Mouse (Mus musculus): ENCODE measurements around the gene Hcar2. TPM values are rescaled to one million over a fixed set of nuclear protein-coding genes. Genes with fewer than 3 reads are reported as not detected.

The Hcar2 gene
- polyA plus RNA-seq, 1 experiment from 2014 or later = 0.08 TPM

- Histone ChIP-seq H3K27me3 (no peaks in the 10 kb centered on the region), H3K4me2 (no peak overlapping the region), H3K9me3 (replicated peaks) (no peaks in the 10 kb centered on the region), H3K9ac (no peak overlapping the region), H3K27ac (no peak overlapping the region), H3K4me3 (no peak overlapping the region), H3K36me3 (no peaks in the 10 kb centered on the region), H3K4me1 (replicated peaks) (no peaks in the 10 kb centered on the region)
- 85% methylated on average over 7 of the region's 7 CpGs for WGBS
- ATAC-seq (replicated peaks; ENCODE audit: insufficient number of reproducible peaks, insufficient read depth, low FRiP score, low read depth) = no peak
These were observed 33.0 kb downstream of the Hcar2 start for GRCm38 (mm10) chr5:123832309-123832708.

- no peaks in the 10 kb centered on the region for H3K36me3 ChIP-seq
- no peaks in the 10 kb centered on the region for H3K9me3 ChIP-seq (replicated peaks)
- no peaks in the 10 kb centered on the region for H3K27me3 ChIP-seq
- H3K9ac ChIP-seq = no peak overlapping the region
- no peak overlapping the region for H3K4me3 ChIP-seq
- 61% methylated on average over 6 of the region's 6 CpGs for WGBS
- H3K27ac ChIP-seq = no peak overlapping the region
- no peaks in the 10 kb centered on the region for H3K4me1 ChIP-seq (replicated peaks)
- ATAC-seq (replicated peaks; ENCODE audit: insufficient number of reproducible peaks, insufficient read depth, low FRiP score, low read depth) = no peak
- H3K4me2 ChIP-seq = no peak overlapping the region
These were observed 37.6 kb downstream of the Hcar2 start for GRCm38 (mm10) chr5:123827659-123828091.

- H3K36me3 ChIP-seq = peaks cover 20% of the 10 kb centered on the region
- ATAC-seq (replicated peaks; ENCODE audit: insufficient number of reproducible peaks, insufficient read depth, low FRiP score, low read depth) = no peak
- no peaks in the 10 kb centered on the region for H3K27me3 ChIP-seq
- WGBS = 73% methylated on average over 7 of the region's 7 CpGs
- no peaks in the 10 kb centered on the region for H3K4me1 ChIP-seq (replicated peaks)
- no peak overlapping the region for H3K27ac ChIP-seq
- H3K9me3 ChIP-seq (replicated peaks) = no peaks in the 10 kb centered on the region
- no peak overlapping the region for H3K4me3 ChIP-seq
- no peak overlapping the region for H3K4me2 ChIP-seq
- H3K9ac ChIP-seq = no peak overlapping the region
These were observed 42.6 kb downstream of the Hcar2 start for GRCm38 (mm10) chr5:123822706-123823105.

GRCm38 (mm10) chr5:123821264-123821571 lies 44.1 kb downstream of the Hcar2 start:
- ATAC-seq (replicated peaks; ENCODE audit: insufficient number of reproducible peaks, insufficient read depth, low FRiP score, low read depth) = no peak
- 93% methylated on average over 3 of the region's 3 CpGs for WGBS

GRCm38 (mm10) chr5:123820501-123821263 lies 44.6 kb downstream of the Hcar2 start:
- H3K27me3 ChIP-seq = no peaks in the 10 kb centered on the region
- no peaks in the 10 kb centered on the region for H3K9me3 ChIP-seq (replicated peaks)
- no peak for ATAC-seq (replicated peaks; ENCODE audit: insufficient number of reproducible peaks, insufficient read depth, low FRiP score, low read depth)
- no peak overlapping the region for H3K27ac ChIP-seq
- H3K4me2 ChIP-seq = no peak overlapping the region
- WGBS = 84% methylated on average over 9 of the region's 9 CpGs
- peaks cover 20% of the 10 kb centered on the region for H3K36me3 ChIP-seq
- H3K4me3 ChIP-seq = no peak overlapping the region
- no peak overlapping the region for H3K9ac ChIP-seq
- no peaks in the 10 kb centered on the region for H3K4me1 ChIP-seq (replicated peaks)

More at GRCm38 (mm10) chr5:123821264-123821571, 44.1 kb downstream of the Hcar2 start:
- peaks cover 20% of the 10 kb centered on the region for H3K36me3 ChIP-seq
- no peak overlapping the region for H3K4me3 ChIP-seq
- no peaks in the 10 kb centered on the region for H3K4me1 ChIP-seq (replicated peaks)
- H3K9me3 ChIP-seq (replicated peaks) = no peaks in the 10 kb centered on the region
- H3K27me3 ChIP-seq = no peaks in the 10 kb centered on the region
- H3K9ac ChIP-seq = no peak overlapping the region
- H3K4me2 ChIP-seq = no peak overlapping the region
- no peak overlapping the region for H3K27ac ChIP-seq

- Histone ChIP-seq H3K9me3 (replicated peaks) (no peaks in the 10 kb centered on the region), H3K36me3 (peaks cover 20% of the 10 kb centered on the region), H3K27ac (no peak overlapping the region), H3K9ac (no peak overlapping the region), H3K27me3 (no peaks in the 10 kb centered on the region), H3K4me2 (no peak overlapping the region), H3K4me1 (replicated peaks) (no peaks in the 10 kb centered on the region), H3K4me3 (no peak overlapping the region)
- whole genome bisulfite sequencing = 93% methylated on average over 19 of the region's 19 CpGs
- ATAC-seq (replicated peaks; ENCODE audit: insufficient number of reproducible peaks, insufficient read depth, low FRiP score, low read depth) = no peak
These were observed 46.2 kb downstream of the Hcar2 start for GRCm38 (mm10) chr5:123818941-123819577.

- no peak overlapping the region for H3K27ac ChIP-seq
- no peak for ATAC-seq (replicated peaks; ENCODE audit: insufficient number of reproducible peaks, insufficient read depth, low FRiP score, low read depth)
- no peak overlapping the region for H3K4me3 ChIP-seq
- no peaks in the 10 kb centered on the region for H3K9me3 ChIP-seq (replicated peaks)
- peaks cover 20% of the 10 kb centered on the region for H3K36me3 ChIP-seq
- H3K4me1 ChIP-seq (replicated peaks) = no peaks in the 10 kb centered on the region
- H3K4me2 ChIP-seq = no peak overlapping the region
- H3K27me3 ChIP-seq = no peaks in the 10 kb centered on the region
- 79% methylated on average over 7 of the region's 7 CpGs for WGBS
- no peak overlapping the region for H3K9ac ChIP-seq
These were observed 48.4 kb downstream of the Hcar2 start for GRCm38 (mm10) chr5:123816891-123817290.

Other genes with a start within 250 kb of the Hcar2 start
- 51.9 and 53.5 TPM in 2 replicates for gene Clip1, start 180.9 kb downstream of the Hcar2 start, polyA plus RNA-seq (2015; fragmentation: Nextera tagmentation; extraction: Ambion mirVana)
- gene Zcchc8, start 144.4 kb downstream of the Hcar2 start, polyA plus RNA-seq (2015; fragmentation: Nextera tagmentation; extraction: Ambion mirVana) = 54.5 and 59.7 TPM in 2 replicates
- gene Rsrc2, start 116.1 kb downstream of the Hcar2 start, polyA plus RNA-seq (2015; fragmentation: Nextera tagmentation; extraction: Ambion mirVana) = 75.4 and 84.3 TPM in 2 replicates
- 14.2 and 18.0 TPM in 2 replicates for gene Kntc1, start 115.8 kb downstream of the Hcar2 start, polyA plus RNA-seq (2015; fragmentation: Nextera tagmentation; extraction: Ambion mirVana)
- gene Hcar1, start 14.5 kb upstream of the Hcar2 start, polyA plus RNA-seq (2015; fragmentation: Nextera tagmentation; extraction: Ambion mirVana) = 0.16 and 0.34 TPM in 2 replicates
- gene Denr, start 41.7 kb upstream of the Hcar2 start, polyA plus RNA-seq (2015; fragmentation: Nextera tagmentation; extraction: Ambion mirVana) = 73.5 and 103 TPM in 2 replicates
- gene Gm43518, start 61.9 kb upstream of the Hcar2 start, polyA plus RNA-seq (2015; fragmentation: Nextera tagmentation; extraction: Ambion mirVana) = 0.91 and 2.7 TPM in 2 replicates
- gene Ccdc62, start 65.2 kb upstream of the Hcar2 start, polyA plus RNA-seq (2015; fragmentation: Nextera tagmentation; extraction: Ambion mirVana) = 4.8 and 5.6 TPM in 2 replicates
- 6.6 and 9.7 TPM in 2 replicates for gene Hip1r, start 108.1 kb upstream of the Hcar2 start, polyA plus RNA-seq (2015; fragmentation: Nextera tagmentation; extraction: Ambion mirVana)
- gene Vps37b, start 166.8 kb upstream of the Hcar2 start, polyA plus RNA-seq (2015; fragmentation: Nextera tagmentation; extraction: Ambion mirVana) = 49.9 and 56.0 TPM in 2 replicates
- gene Abcb9, start 230.3 kb upstream of the Hcar2 start, polyA plus RNA-seq (2015; fragmentation: Nextera tagmentation; extraction: Ambion mirVana) = 1.7 and 4.9 TPM in 2 replicates
- gene Ogfod2, start 246.8 kb upstream of the Hcar2 start, polyA plus RNA-seq (2015; fragmentation: Nextera tagmentation; extraction: Ambion mirVana) = 18.2 and 22.3 TPM in 2 replicates

All from heart, embryonic 15.5 days (tissue).